Mouse (Mus musculus): Measurements from ENCODE around the gene Znrf4.

The Znrf4 gene

DNA sequence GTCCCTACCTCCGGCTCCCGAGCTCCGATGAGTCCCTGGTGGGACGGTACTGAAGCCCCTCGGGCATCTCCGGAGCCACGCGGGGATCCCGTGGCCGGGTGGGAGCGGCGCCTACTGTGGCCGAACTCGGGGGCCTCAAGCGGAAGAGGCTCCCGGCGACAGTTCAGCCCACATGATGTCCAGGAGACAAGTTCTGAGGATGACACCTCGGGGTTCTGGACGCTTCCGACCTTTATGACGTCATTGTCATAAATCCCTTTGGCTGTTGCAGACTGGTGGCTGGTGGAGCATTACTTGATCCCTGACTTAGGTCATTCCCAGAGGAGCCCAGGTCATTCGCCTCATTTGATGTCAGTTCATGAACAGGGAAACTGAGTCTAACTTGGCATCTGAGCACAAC, at the start of gene Znrf4:
Gene Znrf4 (minus strand): TSS at position 122 of the 400 bp plus-strand sequence.
- no peak for DNase-seq (ENCODE audit: low read depth, low spot score)

DNA sequence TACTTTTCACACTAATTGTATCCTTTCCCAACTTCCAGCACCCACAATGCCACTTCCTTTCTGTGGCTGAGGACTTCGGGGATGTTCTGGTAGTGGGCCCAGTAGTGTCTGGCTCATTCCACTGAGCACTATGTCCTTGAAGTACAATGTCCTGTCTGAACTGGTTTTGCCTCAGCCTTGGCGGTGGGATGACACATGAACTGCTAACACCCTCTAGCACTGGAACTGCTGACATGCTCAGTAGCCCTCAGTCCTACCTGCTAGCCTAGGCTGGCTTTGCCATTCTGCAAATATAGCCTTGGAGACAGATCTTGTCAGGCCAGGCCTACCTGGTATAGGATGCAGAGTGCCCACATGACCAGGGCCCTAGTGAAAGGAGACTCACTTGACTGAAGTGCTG, 49.6 kb upstream of the Znrf4 start:
- DNase-seq (ENCODE audit: low read depth, low spot score) = no peak

DNA sequence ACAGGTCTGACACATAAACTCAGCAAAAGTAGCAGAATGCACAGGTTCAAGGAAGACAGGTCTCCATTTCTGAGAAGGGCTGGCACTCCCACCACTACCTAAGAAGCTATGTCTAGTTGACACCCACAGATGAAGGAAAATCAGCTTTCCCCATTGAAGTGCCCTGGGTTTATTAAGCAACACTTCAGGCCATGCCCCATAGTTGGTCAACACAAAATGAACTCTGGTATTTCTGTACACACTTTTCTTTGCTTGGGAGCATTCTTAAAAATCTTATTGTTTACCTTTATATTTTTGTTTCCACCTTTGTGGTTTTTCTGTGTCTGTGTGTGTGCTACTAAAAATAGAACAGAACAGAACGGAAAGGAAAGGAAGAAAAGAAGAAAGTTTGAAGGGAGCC, 47.9 kb upstream of the Znrf4 start:
- DNase-seq (ENCODE audit: low read depth, low spot score) = no peak

DNA sequence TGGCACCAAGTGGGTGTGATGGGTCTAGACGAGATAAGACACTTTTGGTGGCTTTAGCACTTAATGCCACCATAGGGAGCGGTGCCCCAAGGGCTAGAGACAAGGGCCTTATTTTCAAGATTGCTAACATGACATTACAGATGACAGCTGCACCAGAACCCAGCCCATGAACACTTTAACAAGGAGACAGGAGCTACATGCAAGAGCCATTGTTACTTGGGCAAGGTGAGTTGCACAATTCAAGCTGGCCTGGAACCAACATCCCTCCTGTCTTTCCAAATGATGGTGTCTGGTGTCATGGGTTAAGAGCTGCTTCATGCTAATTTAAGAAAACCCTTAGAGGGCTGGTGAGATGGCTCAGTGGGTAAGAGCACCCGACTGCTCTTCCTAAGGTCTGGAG, 47.2 kb upstream of the Znrf4 start:
- no peak for DNase-seq (ENCODE audit: low read depth, low spot score)

DNA sequence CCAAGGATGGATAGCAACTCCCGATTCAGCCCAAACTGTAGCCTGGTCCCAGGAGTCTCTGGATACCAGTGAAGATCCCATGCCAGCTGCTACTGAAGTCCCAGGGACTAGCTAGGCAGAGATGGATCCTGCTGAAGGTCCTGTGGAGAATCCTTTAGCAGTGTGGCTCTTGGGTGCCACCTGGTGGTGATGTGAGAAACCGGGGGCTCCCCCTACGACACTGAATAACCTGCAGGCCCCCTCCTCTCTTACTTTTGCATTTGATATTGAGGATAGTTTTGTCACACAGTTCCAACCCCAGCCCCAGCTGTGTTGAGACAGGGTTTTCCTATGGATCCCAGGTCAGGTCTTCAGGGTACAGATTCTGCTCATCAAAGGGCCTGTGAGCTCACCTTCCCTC, 46.2 kb upstream of the Znrf4 start:
- DNase-seq (ENCODE audit: low read depth, low spot score) = peak; percentile 82

DNA sequence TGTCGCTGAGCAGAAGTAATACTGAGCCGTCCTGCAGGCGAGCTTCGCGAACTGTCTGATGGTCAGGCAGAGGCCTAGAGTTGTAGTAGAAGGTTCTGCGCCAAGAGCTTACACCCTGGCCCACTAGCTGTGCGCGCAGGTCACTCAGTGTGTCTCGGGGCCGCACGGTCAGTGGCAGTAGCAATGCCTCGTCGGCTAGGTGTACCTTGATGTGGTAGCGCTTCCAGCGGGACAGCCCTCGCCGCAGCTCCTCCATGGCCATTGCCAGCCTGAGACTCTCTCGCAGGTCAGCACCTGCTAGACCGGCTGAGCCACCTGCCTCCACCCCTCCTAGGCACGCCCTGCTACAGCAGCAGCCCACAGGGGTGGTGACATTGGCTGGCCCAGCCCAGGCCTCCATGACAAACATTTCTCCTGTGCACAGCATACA, 41.9 kb upstream of the Znrf4 start, which contains the start of gene Gm20219:
Gene Gm20219 (minus strand): TSS at position 266 of the 430 bp plus-strand sequence.
- DNase-seq (ENCODE audit: low read depth, low spot score) = no peak

DNA sequence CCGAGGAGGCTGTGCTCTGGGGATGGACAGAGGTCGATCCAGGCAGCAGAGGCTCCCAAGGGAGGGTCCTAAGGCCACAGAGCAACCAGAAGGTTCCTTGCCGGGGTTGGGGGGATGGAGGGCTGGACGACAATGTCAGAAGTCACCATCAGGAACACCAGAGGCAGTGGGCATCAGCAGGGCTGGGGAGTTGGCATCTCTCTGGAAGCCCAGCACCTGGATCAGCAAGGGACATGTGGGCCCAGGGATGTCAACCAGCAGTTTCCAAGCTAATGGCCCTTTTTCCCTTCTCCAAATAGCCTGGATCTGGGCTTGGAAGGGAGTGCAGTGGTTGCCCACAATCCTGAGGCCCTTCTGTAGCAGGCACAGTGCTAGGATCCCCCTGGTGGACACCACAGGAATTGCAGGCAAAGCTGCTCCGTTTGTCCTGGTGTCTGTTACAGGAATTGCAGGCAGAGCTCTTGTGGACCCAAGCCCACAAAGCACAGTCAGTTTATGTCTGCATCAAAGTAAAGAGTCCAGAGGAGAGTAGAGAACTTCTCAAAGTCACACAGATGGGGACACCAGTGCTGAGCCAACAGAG, 40.6 kb upstream of the Znrf4 start:
- peak; percentile 89 for DNase-seq (ENCODE audit: low read depth, low spot score)

DNA sequence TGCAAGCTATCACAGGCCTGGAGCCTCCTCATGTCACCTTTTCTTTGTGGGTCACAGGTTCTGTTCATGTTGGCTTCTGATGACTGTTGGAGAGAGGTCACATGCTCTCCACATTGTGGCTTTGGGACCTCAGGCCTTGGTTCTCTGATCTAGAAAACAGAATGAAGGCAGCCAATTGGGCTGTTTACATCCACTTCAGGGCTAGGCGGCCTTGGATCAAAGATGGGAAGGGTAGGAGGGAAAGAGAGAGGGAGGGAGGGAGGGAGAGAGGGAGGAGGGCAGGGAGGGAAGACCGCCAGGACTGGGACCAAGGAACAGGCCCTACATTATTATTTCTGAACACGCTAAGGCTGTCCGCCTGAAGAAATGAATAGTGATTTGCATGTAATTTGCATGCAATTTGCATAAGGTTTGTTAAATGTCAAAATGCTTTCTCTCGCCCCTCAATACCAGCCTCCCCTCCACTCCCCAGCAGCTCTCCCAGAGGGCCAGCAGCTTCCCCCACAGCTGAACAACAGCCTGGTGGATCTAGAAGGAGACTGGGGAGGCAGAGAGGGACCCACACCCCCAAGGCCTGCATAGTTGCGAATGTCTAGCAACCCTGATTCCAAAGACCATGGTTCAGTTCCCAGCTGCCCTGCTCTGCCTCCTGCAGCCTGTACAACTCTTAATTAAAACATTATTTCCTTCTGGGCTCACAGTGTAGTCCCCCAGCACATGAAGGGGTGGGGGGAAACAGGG, 39.8 kb upstream of the Znrf4 start:
- DNase-seq (ENCODE audit: low read depth, low spot score) = no peak

DNA sequence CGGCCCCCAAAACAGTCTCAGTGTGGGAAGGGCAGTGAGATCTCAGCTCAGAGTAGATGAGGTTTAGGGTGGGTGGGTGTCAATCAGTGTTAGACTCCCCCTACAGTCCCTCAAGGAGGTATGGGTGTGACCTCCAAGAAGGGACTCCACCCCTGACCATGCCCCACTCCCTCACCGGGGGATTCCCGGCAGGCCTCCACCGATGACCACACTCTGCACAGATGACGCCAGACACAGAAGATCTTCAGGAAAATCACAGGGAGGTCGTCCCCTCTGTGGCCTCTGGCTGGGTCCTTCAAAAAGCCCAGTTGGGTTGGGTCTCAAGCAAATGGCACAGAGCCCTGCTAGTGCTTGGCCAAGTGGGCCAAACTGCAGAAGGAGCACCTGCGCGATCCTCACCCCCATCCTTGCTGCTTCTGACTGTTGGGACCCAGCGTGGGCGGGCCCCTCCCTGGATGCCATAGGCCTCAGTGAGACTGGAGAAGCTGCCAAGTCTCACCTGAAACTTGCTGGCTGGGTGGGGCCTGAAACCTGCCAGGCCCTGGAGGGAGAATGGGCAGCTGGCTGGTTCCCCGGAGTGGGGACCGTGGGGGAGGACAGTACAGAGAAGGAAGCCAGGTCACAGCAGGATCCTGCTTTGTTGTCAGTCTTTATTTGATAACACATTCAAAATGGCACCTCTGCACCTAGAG, 38.7 kb upstream of the Znrf4 start:
- DNase-seq (ENCODE audit: low read depth, low spot score) = no peak

DNA sequence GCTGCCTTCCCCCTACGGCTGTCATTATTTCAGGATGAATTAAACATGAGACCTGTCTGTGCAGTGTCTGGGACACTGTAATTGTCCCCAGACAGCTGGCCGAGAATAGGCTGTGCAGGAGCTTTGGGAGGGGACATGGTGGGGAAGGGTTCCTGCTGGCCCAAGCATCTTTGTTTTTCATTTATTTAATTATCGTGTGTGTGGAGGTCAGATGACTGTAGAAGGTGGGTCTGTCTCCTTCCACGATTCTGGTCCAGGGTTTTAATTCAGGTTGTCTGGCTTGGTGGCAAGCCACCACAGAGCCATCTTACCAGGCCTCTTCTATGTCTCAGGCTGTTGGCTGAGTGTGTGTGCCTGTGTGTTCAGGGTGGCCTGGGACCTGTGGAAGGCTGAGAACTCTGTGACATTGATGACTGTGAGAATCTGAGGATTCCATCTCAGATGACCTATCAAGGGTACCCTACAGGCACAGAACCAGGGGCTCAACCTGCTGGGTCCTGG, 36.4 kb upstream of the Znrf4 start:
- no peak for DNase-seq (ENCODE audit: low read depth, low spot score)

DNA sequence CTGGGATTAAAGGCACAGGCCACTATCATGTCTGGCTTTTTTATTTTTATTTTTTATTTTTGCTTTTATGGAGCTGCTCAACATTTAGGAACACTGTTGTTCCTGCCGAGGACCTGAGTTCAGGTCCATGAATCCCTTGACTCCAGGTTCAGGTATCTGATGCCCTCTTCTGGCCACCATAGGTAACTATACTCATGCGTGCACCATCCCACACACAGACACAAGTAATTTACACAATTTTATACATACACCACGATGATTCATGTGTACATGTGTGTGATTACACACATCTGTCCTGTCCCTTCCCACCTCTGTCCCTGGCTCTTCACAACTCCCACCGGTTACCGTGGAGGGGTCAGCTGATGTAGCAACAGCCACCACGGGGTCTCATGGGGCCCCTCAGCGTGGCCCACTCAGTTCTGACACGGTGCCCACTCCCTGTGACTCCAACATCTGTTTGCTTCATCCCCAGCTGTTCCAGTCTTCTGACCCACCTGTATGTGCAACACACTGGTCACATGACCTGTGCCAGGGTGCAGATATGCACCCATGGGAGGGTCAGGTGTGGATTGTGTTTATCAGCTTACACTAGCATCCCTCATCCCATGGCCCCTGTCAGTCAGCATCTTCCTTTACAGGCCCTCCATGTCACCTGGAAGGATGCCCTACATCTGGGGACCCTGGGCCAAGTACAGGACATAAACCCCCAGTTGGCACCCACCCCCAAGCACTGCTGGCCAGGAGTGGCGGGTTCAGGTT, 35.8 kb upstream of the Znrf4 start:
- no peak for DNase-seq (ENCODE audit: low read depth, low spot score)

DNA sequence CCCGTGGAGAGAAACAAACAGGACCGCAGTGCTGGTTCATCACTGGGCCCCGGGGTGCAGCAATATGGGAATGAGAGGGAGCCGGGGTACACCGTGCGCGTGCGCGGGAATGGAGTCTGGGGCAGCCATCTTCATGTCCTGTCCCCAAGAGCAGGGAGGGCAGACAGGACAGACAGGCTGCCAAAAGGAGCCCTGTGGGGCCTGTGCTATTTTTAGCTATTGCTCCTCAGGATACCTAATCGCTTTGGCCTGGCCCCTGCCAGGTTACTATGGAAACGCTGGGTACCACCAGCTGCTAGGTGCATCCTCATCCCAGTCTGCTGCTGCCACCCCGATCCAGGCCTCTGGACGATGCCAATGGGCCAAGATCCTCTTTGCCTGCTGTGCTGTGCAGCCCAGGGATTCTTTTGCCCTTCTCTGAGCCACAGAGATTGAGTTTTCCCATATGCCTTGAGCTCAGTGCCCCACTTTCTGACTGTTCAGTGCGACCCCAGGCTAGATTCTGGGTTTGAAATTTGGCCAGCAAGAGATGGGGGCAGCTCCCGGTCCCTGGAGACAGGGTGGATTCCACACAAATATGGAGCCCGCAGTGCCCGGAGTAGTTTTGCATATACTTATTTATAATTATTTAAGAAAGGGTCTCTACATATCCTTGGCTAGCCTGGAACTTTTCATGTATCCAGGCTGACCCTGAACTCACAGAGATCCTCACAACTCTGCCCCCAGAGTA, 35.0 kb upstream of the Znrf4 start:
- no peak for DNase-seq (ENCODE audit: low read depth, low spot score)

DNA sequence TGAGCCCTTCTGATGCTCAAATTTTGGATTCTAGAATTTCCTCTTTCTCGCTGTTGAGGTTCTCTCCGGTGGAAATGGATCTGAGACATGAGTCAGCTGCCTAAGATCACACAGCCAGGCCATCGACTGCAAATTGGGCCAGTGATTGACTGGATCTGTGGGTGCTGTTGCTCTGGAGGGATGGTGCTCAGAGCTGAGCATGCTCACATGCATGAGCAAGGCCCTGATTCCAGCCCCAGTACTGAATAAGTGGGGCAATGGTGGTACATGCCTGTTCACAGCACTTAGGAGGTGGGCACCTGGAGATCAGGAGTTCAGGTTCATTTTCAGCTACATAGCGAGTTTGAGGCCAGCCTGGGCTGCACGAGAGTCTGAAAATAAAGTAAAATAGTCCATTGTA, 34.3 kb upstream of the Znrf4 start:
- no peak for DNase-seq (ENCODE audit: low read depth, low spot score)

DNA sequence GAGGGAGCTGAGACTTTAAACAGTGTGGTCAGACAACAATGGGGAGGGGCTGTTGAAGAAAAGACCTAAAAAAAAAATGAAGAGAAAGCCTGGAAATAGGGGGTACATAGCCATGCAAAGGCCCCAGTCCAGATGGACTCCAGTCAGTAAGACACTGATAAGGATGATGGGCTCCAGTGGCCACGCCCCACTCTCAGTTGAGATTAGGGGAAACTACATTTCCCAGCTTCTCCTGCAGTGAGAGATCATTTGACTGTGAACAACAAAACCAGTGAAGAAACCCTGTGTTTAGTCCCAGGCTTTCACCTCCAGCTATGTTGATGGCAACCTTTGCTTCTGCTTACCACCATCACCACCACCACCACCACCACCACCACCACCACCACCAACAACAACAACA, 33.7 kb upstream of the Znrf4 start:
- no peak for DNase-seq (ENCODE audit: low read depth, low spot score)

DNA sequence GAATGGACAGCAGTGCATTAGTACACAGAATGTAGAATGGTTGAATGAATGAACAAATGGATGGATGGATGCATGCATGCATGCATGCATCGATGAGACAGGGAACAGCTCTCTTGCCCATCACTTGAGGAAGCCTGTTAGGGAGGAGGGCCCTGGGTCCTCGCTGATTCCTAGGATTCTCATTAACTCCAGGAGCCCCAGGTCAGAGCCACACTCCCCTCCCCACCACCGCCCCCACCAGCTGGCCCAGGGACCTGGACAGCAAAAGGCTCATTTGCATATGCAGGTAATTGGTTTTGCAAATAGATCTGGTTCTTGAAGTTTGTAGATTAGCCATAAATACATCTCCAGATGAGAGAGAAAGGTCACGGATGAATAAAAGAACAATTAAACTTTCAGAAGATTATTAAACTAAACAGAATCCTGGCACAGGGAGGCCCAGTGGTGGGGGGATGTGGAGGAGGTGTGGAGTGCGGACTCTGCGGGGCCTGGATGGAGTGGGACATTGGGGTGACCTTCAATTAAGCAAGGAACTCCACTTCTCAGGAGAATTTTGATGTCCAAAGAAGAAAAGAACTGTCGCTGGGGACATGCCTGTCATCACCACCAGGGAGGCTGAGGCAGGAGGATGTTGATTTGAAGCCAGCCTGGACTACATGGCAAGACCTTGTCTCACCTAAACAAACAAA, 32.6 kb upstream of the Znrf4 start:
- no peak for DNase-seq (ENCODE audit: low read depth, low spot score)

DNA sequence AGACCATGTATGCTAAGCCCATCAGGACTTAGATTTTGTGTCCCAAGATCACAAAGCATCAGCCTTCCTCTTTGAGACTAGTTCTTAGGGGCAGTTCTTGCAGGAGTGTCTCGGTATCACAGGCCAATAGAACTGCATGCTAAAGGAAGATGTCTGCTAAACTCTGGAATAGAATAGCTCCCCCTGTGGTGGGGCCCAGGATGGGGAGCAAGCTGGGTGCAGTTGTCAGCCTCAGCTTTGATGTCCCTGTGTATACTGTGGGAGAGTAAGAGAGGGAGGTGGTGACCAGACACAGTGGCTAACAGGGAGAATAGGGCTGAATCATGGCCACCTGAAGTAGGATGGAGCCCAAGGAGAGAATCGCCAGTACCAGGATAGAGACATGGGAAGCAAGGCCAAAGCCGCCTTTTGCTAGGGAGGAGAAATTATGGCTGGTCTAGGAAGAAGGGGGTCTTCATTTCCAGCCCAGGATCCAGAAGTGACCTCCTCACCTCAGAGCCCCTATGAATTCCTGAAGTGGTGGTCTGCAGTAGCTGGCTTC, 31.5 kb upstream of the Znrf4 start:
- DNase-seq (ENCODE audit: low read depth, low spot score) = no peak

DNA sequence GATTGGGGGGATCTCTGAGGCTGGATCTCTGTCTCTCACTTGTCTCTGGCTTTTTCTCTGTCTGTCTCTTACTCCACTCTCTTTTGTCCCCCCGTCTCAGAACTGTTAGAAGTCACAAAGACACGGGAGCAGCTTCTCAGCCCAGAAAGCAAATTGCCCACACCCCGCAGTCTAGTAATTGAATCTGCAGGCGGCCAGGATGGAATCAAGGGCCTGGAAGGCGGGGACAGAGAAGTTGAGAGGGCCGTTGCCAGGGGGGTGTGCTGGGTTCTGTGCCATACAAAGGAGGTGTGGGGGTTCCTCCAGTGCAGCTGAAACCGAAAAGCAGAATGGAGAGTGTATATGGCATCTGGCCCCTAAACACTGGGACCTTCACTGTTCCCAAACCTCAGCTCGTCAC, 30.5 kb upstream of the Znrf4 start:
- DNase-seq (ENCODE audit: low read depth, low spot score) = no peak

DNA sequence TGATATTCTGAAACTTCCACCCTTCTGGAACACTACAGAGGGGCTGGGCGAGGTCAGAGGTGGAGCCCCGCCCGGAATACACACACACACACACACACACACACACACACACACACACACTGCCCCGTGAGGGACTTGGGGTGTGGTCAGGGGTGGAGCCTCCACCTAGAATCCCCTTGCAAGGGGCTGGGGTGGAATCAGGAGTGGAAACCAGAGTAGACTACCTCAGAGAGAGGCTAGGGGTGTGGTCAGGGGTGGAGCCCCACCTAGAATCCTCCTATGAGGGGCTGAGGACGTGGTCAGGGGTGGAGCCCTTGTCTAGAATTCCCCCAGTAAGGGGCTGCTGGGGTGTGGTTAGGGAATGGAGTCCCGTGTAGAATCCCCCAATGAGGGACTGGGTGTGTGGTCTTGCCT, 28.3 kb upstream of the Znrf4 start:
- no peak for DNase-seq (ENCODE audit: low read depth, low spot score)

DNA sequence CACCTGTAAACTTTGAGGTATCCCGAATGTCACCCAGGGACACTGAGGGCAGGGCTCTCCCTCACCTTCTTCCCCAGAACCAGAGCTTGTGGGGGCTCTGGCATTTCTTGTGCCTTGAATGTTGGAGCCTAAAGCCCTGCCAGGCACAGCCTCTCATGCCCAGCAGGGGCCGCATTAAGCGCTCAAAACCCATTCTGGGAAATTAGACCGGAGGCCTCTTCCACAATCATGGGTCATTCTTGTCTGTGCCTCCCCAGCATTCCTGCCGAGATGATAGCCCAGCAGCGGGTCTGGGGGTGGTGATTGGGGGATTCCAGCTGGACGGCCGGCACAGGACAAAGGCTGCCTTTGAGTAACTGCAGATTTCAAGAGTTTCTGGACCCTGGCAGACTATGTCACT, 25.7 kb upstream of the Znrf4 start:
- no peak for DNase-seq (ENCODE audit: low read depth, low spot score)

DNA sequence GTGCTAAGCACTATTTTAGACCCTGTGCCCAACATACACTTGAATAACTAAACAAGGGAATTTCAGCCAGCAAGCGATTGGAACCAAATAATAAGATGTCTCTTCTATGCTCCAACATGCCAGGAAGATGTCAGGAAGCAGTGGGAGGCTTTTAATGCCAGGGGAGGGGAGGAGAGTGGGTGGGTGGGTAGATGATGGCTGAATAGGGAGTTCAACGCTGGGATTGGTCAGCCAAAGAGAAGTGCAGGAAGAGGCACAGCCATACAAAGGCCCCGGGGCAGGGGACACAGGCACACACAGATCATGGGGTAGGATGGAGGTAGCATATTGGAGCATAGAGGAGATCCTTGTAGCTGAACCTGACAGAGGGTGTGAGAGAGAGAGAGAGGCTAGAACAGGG, 24.6 kb upstream of the Znrf4 start:
- no peak for DNase-seq (ENCODE audit: low read depth, low spot score)
